27 mouse cellular contexts compared by ENCODE assay signal in the genomic region with DNA sequence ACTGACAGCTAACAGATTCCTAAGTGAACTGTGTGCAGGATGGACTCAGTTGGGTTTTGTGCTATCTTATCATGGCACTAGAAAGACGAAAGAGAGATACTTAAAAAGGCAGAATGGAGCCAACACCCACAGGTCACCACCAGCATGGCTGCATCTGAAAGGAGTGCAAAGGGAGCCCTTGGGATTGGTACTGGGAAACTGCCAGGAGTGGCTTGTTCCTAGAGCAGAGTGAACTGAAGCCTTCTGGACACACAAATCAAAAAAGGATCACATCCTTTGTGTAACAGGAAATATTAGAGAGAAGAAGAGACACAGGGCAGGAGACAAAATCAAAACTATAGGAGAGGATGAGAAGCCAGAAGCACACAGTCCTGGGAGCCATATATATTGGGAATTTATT. TPM values are rescaled to one million over a fixed set of nuclear protein-coding genes. Genes with fewer than 3 reads are reported as not detected.
"Had no signal": no experiment of that assay in that cellular context is flagged by ENCODE, and none has a peak within 500 bp of the region (broad histone marks: within the 10 kb centered on the region; RNA-seq: fewer than 3 reads in every experiment).

No protein-coding gene starts in this region.

RNA-seq across cellular contexts. Expression of a gene that starts 2.0 kb away (rescaled TPM):
- total RNA-seq: heart, postnatal 10 days; heart, postnatal 14 days; heart, postnatal 25 days; heart, postnatal 36 days; heart, postnatal 4 days; hematopoietic stem cell, adult 5-6 weeks; hindbrain, postnatal 0 days had no signal
- polyA plus RNA-seq: heart, embryonic 10.5 days; heart, embryonic 11.5 days; heart, embryonic 12.5 days; heart, embryonic 13.5 days; heart, embryonic 14.5 days; heart, embryonic 15.5 days; heart, embryonic 16.5 days; heart, postnatal 0 days; hindbrain, embryonic 10.5 days; hindbrain, embryonic 12.5 days; hindbrain, embryonic 13.5 days; hindbrain, embryonic 14.5 days; hindbrain, embryonic 15.5 days; hindbrain, embryonic 16.5 days; hindbrain, postnatal 0 days; intestine, embryonic 16.5 days had no signal

RNA-seq across cellular contexts. Expression of a gene that starts 35.1 kb away (rescaled TPM):
- total RNA-seq: heart, postnatal 10 days; heart, postnatal 14 days; heart, postnatal 25 days; heart, postnatal 36 days; heart, postnatal 4 days; hematopoietic stem cell, adult 5-6 weeks; hindbrain, postnatal 0 days had no signal
- polyA plus RNA-seq: heart, embryonic 10.5 days; heart, embryonic 11.5 days; heart, embryonic 12.5 days; heart, embryonic 13.5 days; heart, embryonic 14.5 days; heart, embryonic 15.5 days; heart, postnatal 0 days; hindbrain, embryonic 10.5 days; hindbrain, embryonic 12.5 days; hindbrain, embryonic 13.5 days; hindbrain, embryonic 15.5 days; inflammation-experienced regulatory T-cells, adult 6 months had no signal

RNA-seq across cellular contexts. Expression of a gene that starts 46.2 kb away (rescaled TPM):
- total RNA-seq: heart, postnatal 10 days; heart, postnatal 14 days; heart, postnatal 25 days; heart, postnatal 36 days; heart, postnatal 4 days; hematopoietic stem cell, adult 5-6 weeks had no signal
- polyA plus RNA-seq: heart, embryonic 10.5 days; heart, embryonic 11.5 days; heart, embryonic 12.5 days; heart, embryonic 13.5 days; heart, embryonic 14.5 days; heart, embryonic 15.5 days; heart, embryonic 16.5 days; heart, postnatal 0 days; hindbrain, embryonic 10.5 days; hindbrain, embryonic 11.5 days; hindbrain, embryonic 12.5 days; hindbrain, embryonic 14.5 days; inflammation-experienced regulatory T-cells, adult 6 months; intestine, embryonic 14.5 days; kidney, embryonic 14.5 days; kidney, embryonic 15.5 days had no signal
